Mouse (Mus musculus) CH12.LX (cell line): ENCODE results near the gene Arsb. TPM values are rescaled to one million over a fixed set of nuclear protein-coding genes. Genes with fewer than 3 reads are reported as not detected.

Experiments
- DNase-seq: peaks from one replicate; pipeline ENCODE4 v3.0.0-alpha.2; 2013; ENCODE audit errors: extremely low read depth
- H3K27ac ChIP-seq: 2 replicates; pipeline ENCODE4 v1.5.1; 2012; ENCODE audit warnings: low read depth, mild to moderate bottlenecking, control low read depth, moderate library complexity; ENCODE audit not compliant: insufficient read depth
- H3K27me3 ChIP-seq: replicated peaks from 2 replicates; pipeline ENCODE3; 2012; ENCODE audit warnings: inconsistent platforms
- H3K36me3 ChIP-seq, 2 experiments: replicated peaks in 1 of 2; 2 replicates each; pipeline versions ENCODE3 to v1.6.1; 2012; ENCODE audit warnings: inconsistent platforms in 1 of 2, low read length in 1 of 2, mild to moderate bottlenecking in 1 of 2, mixed read lengths in 1 of 2, moderate library complexity in 1 of 2; ENCODE audit not compliant: control insufficient read depth in 1 of 2, insufficient read depth in 1 of 2
- H3K4me1 ChIP-seq, 2 experiments: 2 replicates each; pipeline ENCODE4 v1.6.1; 2012; ENCODE audit warnings: inconsistent platforms in 1 of 2, moderate library complexity in 1 of 2; ENCODE audit not compliant: insufficient read depth in 2 of 2, control insufficient read depth in 1 of 2
- H3K4me2 ChIP-seq: 2 replicates; pipeline ENCODE4 v1.6.1; 2012; ENCODE audit warnings: low read depth, mild to moderate bottlenecking, control low read depth; ENCODE audit not compliant: poor library complexity, insufficient read depth, severe bottlenecking
- H3K4me3 ChIP-seq, 3 experiments: fragments of 150-350 bp in 1 of 3; sonication (generic) in 1 of 3; replicated peaks in 1 of 3; 2 replicates each; pipeline versions ENCODE3 to v1.5.1; 2011 to 2012; ENCODE audit warnings: low read depth in 2 of 3, low read length in 2 of 3, mild to moderate bottlenecking in 2 of 3, moderate library complexity in 2 of 3, control low read depth in 1 of 3, improper control_type of control experiment in 1 of 3, inconsistent platforms in 1 of 3, mixed read lengths in 1 of 3; ENCODE audit not compliant: poor library complexity in 1 of 3
- H3K79me2 ChIP-seq: replicated peaks from 2 replicates; pipeline ENCODE4 v1.6.1; 2012; ENCODE audit warnings: mild to moderate bottlenecking, moderate library complexity; ENCODE audit not compliant: control insufficient read depth, poor library complexity, insufficient read depth, severe bottlenecking; ENCODE audit errors: extremely low read depth
- H3K9ac ChIP-seq: 2 replicates; pipeline ENCODE4 v1.6.1; 2012; ENCODE audit warnings: low read depth, mild to moderate bottlenecking, control low read depth, moderate library complexity; ENCODE audit not compliant: insufficient read depth
- H3K9me3 ChIP-seq: replicated peaks from 2 replicates; pipeline ENCODE3; 2012; ENCODE audit warnings: low read length, inconsistent platforms, mixed read lengths
- BHLHE40 ChIP-seq: IDR thresholded peaks from 2 replicates; pipeline ENCODE4 v1.6.1; 2011; ENCODE audit warnings: mild to moderate bottlenecking, low read depth, low read length, improper control_type of control experiment
- CHD1 ChIP-seq: IDR thresholded peaks from 2 replicates; pipeline ENCODE4 v1.6.1; 2012; ENCODE audit warnings: low read depth, low read length, improper control_type of control experiment, inconsistent platforms
- CTCF ChIP-seq, 2 experiments: IDR thresholded peaks in 1 of 2; conservative IDR thresholded peaks in 1 of 2; 2 replicates each; pipeline ENCODE4 v1.5.1; 2011 to 2012; ENCODE audit warnings: low read depth in 2 of 2, low read length in 2 of 2, improper control_type of control experiment in 1 of 2, inconsistent platforms in 1 of 2, mild to moderate bottlenecking in 1 of 2, moderate library complexity in 1 of 2
- EP300 ChIP-seq: IDR thresholded peaks from 2 replicates; pipeline ENCODE4 v1.6.1; 2011; ENCODE audit warnings: low read length, improper control_type of control experiment
- ETS1 ChIP-seq: conservative IDR thresholded peaks from 2 replicates; pipeline ENCODE4 v1.6.1; 2012; ENCODE audit warnings: low read depth, mild to moderate bottlenecking, inconsistent platforms, low read length, improper control_type of control experiment, moderate library complexity
- GABPA ChIP-seq: IDR thresholded peaks from 2 replicates; pipeline ENCODE4 v1.6.1; 2012; ENCODE audit warnings: low read depth, low read length, improper control_type of control experiment, inconsistent platforms; ENCODE audit not compliant: insufficient replicate concordance
- IRF4 ChIP-seq: IDR thresholded peaks from 2 replicates; pipeline ENCODE4 v1.6.1; 2014; ENCODE audit warnings: low read depth, mild to moderate bottlenecking, inconsistent platforms, low read length, improper control_type of control experiment
- KAT2A ChIP-seq: IDR thresholded peaks from 2 replicates; pipeline ENCODE4 v1.6.1; 2012; ENCODE audit warnings: low read length, improper control_type of control experiment, inconsistent platforms; ENCODE audit not compliant: insufficient replicate concordance
- MAFK ChIP-seq: IDR thresholded peaks from 2 replicates; pipeline ENCODE4 v1.6.1; 2011; ENCODE audit warnings: low read length, improper control_type of control experiment; ENCODE audit not compliant: insufficient replicate concordance
- MAX ChIP-seq: IDR thresholded peaks from 2 replicates; pipeline ENCODE4 v1.6.1; 2011; ENCODE audit warnings: low read length, improper control_type of control experiment
- MAZ ChIP-seq: IDR thresholded peaks from 2 replicates; pipeline ENCODE4 v1.6.1; 2012; ENCODE audit warnings: low read depth, mild to moderate bottlenecking, inconsistent platforms, low read length, improper control_type of control experiment, moderate library complexity
- MEF2A ChIP-seq: IDR thresholded peaks from 2 replicates; pipeline ENCODE4 v1.6.1; 2014; ENCODE audit warnings: low read depth, mild to moderate bottlenecking, inconsistent platforms, low read length, improper control_type of control experiment, borderline replicate concordance
- MXI1 ChIP-seq: IDR thresholded peaks from 2 replicates; pipeline ENCODE4 v1.6.1; 2011; ENCODE audit warnings: mild to moderate bottlenecking, low read depth, low read length, improper control_type of control experiment
- NELFE ChIP-seq: IDR thresholded peaks from 2 replicates; pipeline ENCODE4 v1.6.1; 2011; ENCODE audit warnings: low read depth, low read length, improper control_type of control experiment
- NRF1 ChIP-seq: IDR thresholded peaks from 2 replicates; pipeline ENCODE4 v1.6.1; 2014; ENCODE audit warnings: low read depth, mild to moderate bottlenecking, inconsistent platforms, low read length, improper control_type of control experiment, moderate library complexity
- PAX5 ChIP-seq: IDR thresholded peaks from 2 replicates; pipeline ENCODE4 v1.6.1; 2012; ENCODE audit warnings: low read length, inconsistent platforms, mixed read lengths
- RAD21 ChIP-seq: IDR thresholded peaks from 2 replicates; pipeline ENCODE4 v1.6.1; 2011; ENCODE audit warnings: low read depth, mild to moderate bottlenecking, low read length, improper control_type of control experiment, moderate library complexity
- RCOR1 ChIP-seq: conservative IDR thresholded peaks from 2 replicates; pipeline ENCODE4 v1.6.1; 2012; ENCODE audit warnings: low read depth, mild to moderate bottlenecking, inconsistent platforms, low read length, improper control_type of control experiment
- SMC3 ChIP-seq: IDR thresholded peaks from 2 replicates; pipeline ENCODE4 v1.6.1; 2011; ENCODE audit warnings: low read depth, low read length, improper control_type of control experiment
- TBP ChIP-seq: conservative IDR thresholded peaks from 2 replicates; pipeline ENCODE4 v1.6.1; 2011; ENCODE audit warnings: low read depth, low read length, improper control_type of control experiment
- USF1 ChIP-seq: IDR thresholded peaks from 2 replicates; pipeline ENCODE4 v1.6.1; 2014; ENCODE audit warnings: low read depth, mild to moderate bottlenecking, inconsistent platforms, low read length, improper control_type of control experiment
- ZKSCAN1 ChIP-seq: IDR thresholded peaks from 2 replicates; pipeline ENCODE4 v1.6.1; 2012; ENCODE audit warnings: low read depth, inconsistent platforms, low read length, improper control_type of control experiment, borderline replicate concordance
- dilution Hi-C: fragments of 300-500 bp; cut with MboI; formaldehyde crosslinking; loops from 2 replicates; pipeline ENCODE4 v1.14.3; 2020; ENCODE audit warnings: low sequenced_read_pairs; ENCODE audit not compliant: extremely low pct_unique_long_range_greater_than_20kb, extremely low pct_ligation_motif_present
- in situ Hi-C: fragments of 300-500 bp; cut with MboI; formaldehyde crosslinking; loops from 3 replicates; pipeline ENCODE4 v1.14.3; 2019; ENCODE audit warnings: low sequenced_read_pairs, low pct_ligation_motif_present, low pct_unique_long_range_greater_than_20kb, mixed read lengths
- polyA plus RNA-seq: library from polyadenylated mRNA; unstranded; fragments of >175 nt; gene quantifications from 2 replicates; pipeline ENCODE4 v1.2.1, GENCODE M21; 2012; ENCODE audit warnings: low read depth; ENCODE audit not compliant: insufficient read length
- total RNA-seq, 2 experiments: library from RNA; depleted of rRNA; stranded (reverse); fragments of 300-350 nt in 1 of 2; fragments of >200 nt in 1 of 2; gene quantifications; 2 replicates each; pipeline ENCODE4 v1.2.3; 2012 to 2014

Arsb gene
- total and polyA plus RNA-seq, 3 experiments = 1.0 to 9.8 (median 2.0) TPM

- Histone ChIP-seq H3K4me2 (no peak overlapping the region), H3K27me3 (no peaks in the 10 kb centered on the region), H3K79me2 (no peaks in the 10 kb centered on the region), H3K9ac (no peak overlapping the region), H3K27ac (no peak overlapping the region), H3K4me3 (no peak overlapping the region), H3K36me3 (no peaks in the 10 kb centered on the region), H3K9me3 (no peaks in the 10 kb centered on the region), H3K4me1 (peaks cover 0 to 8% of the 10 kb centered on the region in 2 experiments; a peak in 2 of 4 replicates)
- DNase-seq = no peak
- dilution Hi-C loops (no loop called here), in situ Hi-C loops (no loop called here)
- TF ChIP-seq RCOR1 (no peak), MAX (no peak), USF1 (no peak), TBP (no peak), KAT2A (no peak), PAX5 (no peak), CHD1 (no peak)
Measured at GRCm38 (mm10) chr13:93762879-93763278, 8.6 kb upstream of the Arsb start.

GRCm38 (mm10) chr13:93764321-93764973, 7.0 kb upstream of the Arsb start:
- DNase-seq = no peak
- Histone ChIP-seq H3K79me2 (no peaks in the 10 kb centered on the region), H3K9ac (no peak overlapping the region), H3K36me3 (no peaks in the 10 kb centered on the region), H3K4me2 (no peak overlapping the region), H3K4me1 (peaks cover 0 to 8% of the 10 kb centered on the region in 2 experiments; a peak in 2 of 4 replicates), H3K27ac (no peak overlapping the region), H3K9me3 (no peaks in the 10 kb centered on the region), H3K27me3 (no peaks in the 10 kb centered on the region), H3K4me3 (no peak overlapping the region)
- dilution Hi-C loops (no loop called here), in situ Hi-C loops (no loop called here)
- no peak for TF ChIP-seq MAZ
- no peak for TF ChIP-seq MAX
- no peak for TF ChIP-seq RCOR1
- TF ChIP-seq GABPA = no peak
- TF ChIP-seq MAFK = no peak
- no peak for TF ChIP-seq RAD21
- no peak for TF ChIP-seq BHLHE40
- TF ChIP-seq TBP = no peak
- no peak for TF ChIP-seq CTCF (conservative IDR thresholded peaks at IDR 0.05 in 1 of 2, IDR thresholded peaks at IDR 0.05 in 1 of 2; ENCODE audit: low read depth in 2 of 2, low read length in 2 of 2)
- no peak for TF ChIP-seq CHD1
- TF ChIP-seq EP300 = no peak
- TF ChIP-seq MXI1 = no peak
- TF ChIP-seq SMC3 = no peak
- no peak for TF ChIP-seq PAX5
- TF ChIP-seq ETS1 = no peak
- no peak for TF ChIP-seq MEF2A
- TF ChIP-seq NRF1 = no peak
- TF ChIP-seq ZKSCAN1 = no peak
- TF ChIP-seq IRF4 = no peak
- no peak for TF ChIP-seq NELFE
- TF ChIP-seq, all 38 proteins: peak for 0
